Comparison of ENCODE assay signal across 18 mouse cellular contexts in the genomic region with DNA sequence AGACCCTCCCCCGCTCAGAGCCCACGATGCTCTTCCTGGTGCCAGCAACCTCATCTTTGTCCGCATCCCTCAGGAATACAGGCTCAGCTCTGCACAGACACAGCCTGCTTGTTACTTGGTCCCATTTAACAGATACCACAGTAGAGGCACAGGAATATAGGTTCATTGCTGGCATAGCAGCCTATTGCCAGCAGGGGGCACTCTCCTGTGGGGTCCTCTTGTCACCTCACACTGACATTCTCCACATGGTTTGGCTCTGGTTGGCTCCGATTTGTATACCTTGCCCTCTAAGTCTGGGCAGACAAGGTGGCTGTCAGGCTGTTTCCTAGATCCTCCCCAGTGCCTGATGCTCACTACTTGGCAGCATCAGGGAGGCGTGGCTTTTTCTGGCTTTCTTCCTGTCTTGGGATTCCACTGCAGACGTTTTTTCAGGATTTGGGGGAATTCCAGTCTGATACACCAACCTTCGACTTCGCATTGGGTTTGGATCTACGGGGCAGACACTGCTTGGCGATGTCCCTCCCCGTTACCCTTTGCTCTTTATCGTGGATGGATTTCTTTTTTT. TPM values are rescaled to one million over a fixed set of nuclear protein-coding genes. Genes with fewer than 3 reads are reported as not detected.
DNase-seq lines count a peak whose midpoint lies in the region; ATAC-seq and TF ChIP-seq lines count a peak whose summit lies in the region.
"Had no signal": no experiment of that assay in that cellular context is flagged by ENCODE, and none has a peak within 500 bp of the region (broad histone marks: within the 10 kb centered on the region; RNA-seq: fewer than 3 reads in every experiment).

No protein-coding gene starts in this region.

- H3K4me1 ChIP-seq in hindbrain, postnatal 0 days (ENCODE audit: insufficient read depth, low read length): no peaks in the 10 kb centered on the region
- no peaks in the 10 kb centered on the region for H3K4me1 ChIP-seq in hindbrain, embryonic 11.5 days (replicated peaks; ENCODE audit: control insufficient read depth, insufficient read depth, low read length)
- H3K4me1 ChIP-seq in lung, adult 2 months (ENCODE audit: control insufficient read depth, insufficient read depth, low read length): no peaks in the 10 kb centered on the region
- H3K4me1 ChIP-seq in ES-E14 (ENCODE audit: control insufficient read depth in 2 of 2, insufficient read depth in 2 of 2, low read length in 2 of 2, poor library complexity in 1 of 2): peaks cover 0 to 6% of the 10 kb centered on the region in 2 experiments; a peak in 1 of 4 replicates
- H3K4me1 ChIP-seq: hindbrain, embryonic 15.5 days had no signal

- no peaks in the 10 kb centered on the region for H3K9me3 ChIP-seq in hindbrain, postnatal 0 days (ENCODE audit: low read length)
- H3K9me3 ChIP-seq in hindbrain, embryonic 11.5 days (ENCODE audit: control insufficient read depth, low read length): no peaks in the 10 kb centered on the region
- no peaks in the 10 kb centered on the region for H3K9me3 ChIP-seq in ES-E14 (ENCODE audit: control insufficient read depth, insufficient read depth, low read depth, low read length)
- H3K9me3 ChIP-seq: embryonic facial prominence, embryonic 10.5 days; heart, embryonic 15.5 days; hindbrain, embryonic 15.5 days; limb, embryonic 10.5 days had no signal

- in situ Hi-C loops in ES-E14 (cut with MboI; ENCODE audit: low sequenced_read_pairs in 2 of 2, unreplicated experiment in 2 of 2): loop anchor here in 1 of 2 experiments (10.0 kb wide), 1 partner anchor 116 kb away; no protein-coding TSS in a partner anchor

- no peak for ATAC-seq in hindbrain, postnatal 0 days
- ATAC-seq in hindbrain, embryonic 11.5 days (ENCODE audit: low FRiP score): no peak
- ATAC-seq: midbrain, embryonic 16.5 days had no signal

- 78% methylated on average over 12 of the region's 12 CpGs for WGBS in hindbrain, postnatal 0 days
- WGBS in hindbrain, embryonic 11.5 days: 81% methylated on average over 12 of the region's 12 CpGs
- 70% methylated on average over 12 of the region's 12 CpGs for WGBS in lung, adult 2 months

- no peaks in the 10 kb centered on the region for H3K36me3 ChIP-seq in hindbrain, postnatal 0 days (ENCODE audit: insufficient read depth, low read length)
- H3K36me3 ChIP-seq in hindbrain, embryonic 11.5 days (ENCODE audit: control insufficient read depth, insufficient read depth, low read length): no peaks in the 10 kb centered on the region
- H3K36me3 ChIP-seq in ES-E14 (ENCODE audit: control insufficient read depth, insufficient read depth, low read length, poor library complexity, severe bottlenecking): peaks cover 2% of the 10 kb centered on the region; the same call in 1 of the 2 replicates
- H3K36me3 ChIP-seq: embryonic facial prominence, embryonic 10.5 days; hindbrain, embryonic 15.5 days; limb, embryonic 10.5 days had no signal

- H3K27me3 ChIP-seq in hindbrain, postnatal 0 days (ENCODE audit: insufficient read depth, low read length): no peaks in the 10 kb centered on the region
- no peaks in the 10 kb centered on the region for H3K27me3 ChIP-seq in hindbrain, embryonic 11.5 days (ENCODE audit: control insufficient read depth, insufficient read depth, low read length)
- H3K27me3 ChIP-seq: heart, embryonic 15.5 days; hindbrain, embryonic 15.5 days had no signal

- no peak overlapping the region for H3K4me3 ChIP-seq in hindbrain, postnatal 0 days (ENCODE audit: low read length)
- no peak overlapping the region for H3K4me3 ChIP-seq in hindbrain, embryonic 11.5 days (ENCODE audit: low read depth, low read length)
- no peak overlapping the region for H3K4me3 ChIP-seq in lung, adult 2 months (replicated peaks; ENCODE audit: extremely low read depth, low read depth, low read length)
- H3K4me3 ChIP-seq in ES-E14 (ENCODE audit: insufficient read depth in 1 of 2, low read depth in 1 of 2, low read length in 2 of 2, poor library complexity in 1 of 2, severe bottlenecking in 1 of 2): no peak overlapping the region
- H3K4me3 ChIP-seq: embryonic facial prominence, embryonic 10.5 days; heart, embryonic 15.5 days; hindbrain, embryonic 15.5 days; limb, embryonic 10.5 days had no signal

- DNase-seq in hindbrain, postnatal 0 days (ENCODE audit: low spot score): no peak
- DNase-seq in hindbrain, embryonic 11.5 days (ENCODE audit: low spot score): no peak
- DNase-seq in lung, adult 2 months: no peak
- DNase-seq in lung, postnatal 4 days: no peak
- peak; percentile 40 for DNase-seq in ES-E14 (ENCODE audit: low read depth, low spot score)
- peak; percentile 37 to 60 for DNase-seq in kidney, postnatal 36 days
- DNase-seq in thymus, postnatal 14 days: no peak
- no peak for DNase-seq in urinary bladder, postnatal 36 days (ENCODE audit: low spot score in 2 of 2)
- DNase-seq: adrenal gland, postnatal 14 days; cerebellum, adult 18-20 months; layer of hippocampus, adult 9-11 months; lung, postnatal 14 days had no signal

- no peak overlapping the region for H3K4me2 ChIP-seq in hindbrain, postnatal 0 days (ENCODE audit: low read depth, low read length)
- no peak overlapping the region for H3K4me2 ChIP-seq in hindbrain, embryonic 11.5 days (replicated peaks; ENCODE audit: low read depth, low read length)
- H3K4me2 ChIP-seq: heart, embryonic 15.5 days; hindbrain, embryonic 15.5 days had no signal

- no peak for TF ChIP-seq POLR2A in lung, adult 2 months (IDR thresholded peaks at IDR 0.05; ENCODE audit: borderline replicate concordance, extremely low read depth, low read depth, low read length)

- peak; percentile 26 for TF ChIP-seq CTCF in hindbrain, postnatal 0 days (IDR thresholded peaks at IDR 0.05; ENCODE audit: low read depth)
- peak; percentile 39 for TF ChIP-seq CTCF in lung, adult 2 months (IDR thresholded peaks at IDR 0.05; ENCODE audit: insufficient read depth, low read length)

- no peak overlapping the region for H3K9ac ChIP-seq in hindbrain, postnatal 0 days (replicated peaks; ENCODE audit: low read length)
- H3K9ac ChIP-seq in hindbrain, embryonic 11.5 days (ENCODE audit: low read depth, low read length): no peak overlapping the region
- H3K9ac ChIP-seq in ES-E14 (ENCODE audit: insufficient read depth, low read depth, low read length, poor library complexity, severe bottlenecking): no peak overlapping the region
- H3K9ac ChIP-seq: heart, embryonic 15.5 days; hindbrain, embryonic 15.5 days had no signal

- no peak overlapping the region for H3K27ac ChIP-seq in hindbrain, postnatal 0 days
- no peak overlapping the region for H3K27ac ChIP-seq in hindbrain, embryonic 11.5 days (ENCODE audit: low read depth, low read length)
- H3K27ac ChIP-seq in ES-E14 (ENCODE audit: insufficient read depth, low read depth, low read length, poor library complexity, severe bottlenecking): no peak overlapping the region
- H3K27ac ChIP-seq: embryonic facial prominence, embryonic 10.5 days; heart, embryonic 15.5 days; hindbrain, embryonic 15.5 days; limb, embryonic 10.5 days had no signal

TF ChIP-seq in ES-E14, 5 proteins besides CTCF, POLR2A, EP300 and RAD21:
- TF ChIP-seq CHD2 (IDR thresholded peaks at IDR 0.05; ENCODE audit: low read depth, low read length) (no peak), HCFC1 (IDR thresholded peaks at IDR 0.05; ENCODE audit: borderline replicate concordance, insufficient read depth, low read length) (no peak), MAFK (IDR thresholded peaks at IDR 0.05; ENCODE audit: insufficient read depth, low read depth, low read length) (peak; percentile 39; the same call in 1 of the 2 replicates), ZC3H11A (IDR thresholded peaks at IDR 0.05; ENCODE audit: borderline replicate concordance, low read depth, low read length) (no peak; the same call in 1 of the 2 replicates), ZNF384 (IDR thresholded peaks at IDR 0.05; ENCODE audit: low read depth, low read length) (no peak)

RNA-seq across cellular contexts. Expression of gene Acacb, which starts 42.6 kb away (rescaled TPM):
- total RNA-seq in hindbrain, postnatal 0 days (2014; rRNA removed): 3.4 and 7.0 TPM in 2 replicates
- 5.1 and 6.1 TPM in 2 replicates for polyA plus RNA-seq in hindbrain, postnatal 0 days (2015; fragmentation: Nextera tagmentation; extraction: Ambion mirVana)
- polyA plus RNA-seq in hindbrain, embryonic 11.5 days (2014; fragmentation: Nextera tagmentation; extraction: Ambion mirVana): 1.4 and 1.6 TPM in 2 replicates
- 20.0 and 37.5 TPM in 2 replicates for polyA plus RNA-seq in lung, adult 2 months (2012; rRNA removed)
- total RNA-seq in ES-E14 (2012; rRNA removed): 10.5 and 16.9 TPM in 2 replicates
- total RNA-seq: neutrophil, adult 5-6 weeks had no signal

RNA-seq across cellular contexts. Expression of gene Ung, which starts 58.8 kb away (rescaled TPM):
- 13.8 and 15.5 TPM in 2 replicates for total RNA-seq in hindbrain, postnatal 0 days (2014; rRNA removed)
- polyA plus RNA-seq in hindbrain, postnatal 0 days (2015; fragmentation: Nextera tagmentation; extraction: Ambion mirVana): 13.8 and 14.0 TPM in 2 replicates
- polyA plus RNA-seq in hindbrain, embryonic 11.5 days (2014; fragmentation: Nextera tagmentation; extraction: Ambion mirVana): 18.1 and 25.5 TPM in 2 replicates
- polyA plus RNA-seq in lung, adult 2 months (2012; rRNA removed): 2.2 and 3.0 TPM in 2 replicates
- total RNA-seq in ES-E14 (2012; rRNA removed): 67.9 and 71.6 TPM in 2 replicates

Comparison
In these comparisons a context has a peak if more than half of its experiments do, and no peak if none do; other contexts are left out.
1. DNase-seq: peak in ES-E14 (single experiment) and kidney, postnatal 36 days (2 of 2); none in hindbrain, postnatal 0 days (single experiment), hindbrain, embryonic 11.5 days (single experiment), lung, adult 2 months (single experiment), lung, postnatal 4 days (0 of 2), thymus, postnatal 14 days (single experiment) and urinary bladder, postnatal 36 days (0 of 2).